Mouse (Mus musculus) intestine, embryonic 16.5 days (tissue): ENCODE measurements at regions not wholly inside any gene's neighbourhood (a gene's known extent, or its start where the extent isn't known, plus 50 kb on each side); places are given as distances from the start of the nearest gene placed in this dataset.

Source experiments
- ATAC-seq: fragments of 200-750 bp; cut with Nextera tagmentation; 2 replicates; pipeline ENCODE4 v1.8.0; 2017; ENCODE audit warnings: moderate TSS enrichment, moderate library complexity
- H3K27ac ChIP-seq: fragments of 300-500 bp; sonication (generic); 2 replicates; pipeline ENCODE4 v1.5.1; 2014; ENCODE audit warnings: mild to moderate bottlenecking, low read length
- H3K27me3 ChIP-seq: fragments of 300-500 bp; sonication (generic); replicated peaks from 2 replicates; pipeline ENCODE4 v1.6.1; 2014; ENCODE audit warnings: low read length, control low read depth, mixed read lengths; ENCODE audit not compliant: control insufficient read depth, insufficient read depth
- H3K36me3 ChIP-seq: fragments of 300-500 bp; sonication (generic); 2 replicates; pipeline ENCODE4 v1.6.1; 2014; ENCODE audit warnings: low read length, control low read depth; ENCODE audit not compliant: control insufficient read depth, insufficient read depth
- H3K4me1 ChIP-seq: fragments of 300-500 bp; sonication (generic); 2 replicates; pipeline ENCODE4 v1.6.1; 2014; ENCODE audit warnings: low read length, control low read depth, mixed read lengths; ENCODE audit not compliant: control insufficient read depth, insufficient read depth
- H3K4me2 ChIP-seq: fragments of 300-500 bp; sonication (generic); 2 replicates; pipeline ENCODE4 v1.6.1; 2014; ENCODE audit warnings: low read depth, low read length, control low read depth
- H3K4me3 ChIP-seq: fragments of 300-500 bp; sonication (generic); 2 replicates; pipeline ENCODE4 v1.5.1; 2014; ENCODE audit warnings: mild to moderate bottlenecking, low read length
- H3K9ac ChIP-seq: fragments of 300-500 bp; sonication (generic); 2 replicates; pipeline ENCODE4 v1.6.1; 2014; ENCODE audit warnings: low read depth, low read length
- H3K9me3 ChIP-seq: fragments of 300-500 bp; sonication (generic); 2 replicates; pipeline ENCODE4 v1.6.1; 2016; ENCODE audit warnings: low read length, control low read depth; ENCODE audit not compliant: control insufficient read depth
- WGBS: fragments of 180-500 bp; shearing (Covaris S2); extraction: QIAGEN DNeasy Blood & Tissue Kit; methylation state at CpG from one replicate; pipeline ENCODE4 v1.1.7; 2014; 5-methylcytosine and 5-hydroxymethylcytosine counted together

DNA sequence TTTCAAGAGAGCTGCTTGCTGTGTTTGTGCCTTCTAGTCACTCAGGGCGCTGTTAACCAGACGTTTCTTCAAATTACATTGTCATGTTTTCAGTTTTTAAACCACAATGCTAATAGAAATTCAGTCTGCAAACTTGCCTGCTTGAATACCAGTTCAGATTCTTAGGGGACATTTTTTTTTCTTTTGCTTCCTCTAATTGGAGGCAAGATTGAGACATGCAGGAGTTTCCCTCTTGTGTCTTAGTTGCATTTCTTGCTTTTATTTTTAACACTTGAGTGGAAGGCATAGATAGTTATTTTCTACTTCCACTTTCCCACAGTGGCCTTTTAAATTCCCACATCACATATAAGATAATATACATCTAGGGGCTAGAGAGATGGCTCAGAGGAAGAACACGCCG, 246.8 kb downstream of the Grpr start:
- H3K4me2 ChIP-seq = no peak overlapping the region
- ATAC-seq = no peak
- 83% methylated on average over 4 of the region's 4 CpGs for WGBS
- no peak overlapping the region for H3K4me3 ChIP-seq
- no peaks in the 10 kb centered on the region for H3K36me3 ChIP-seq
- no peaks in the 10 kb centered on the region for H3K9me3 ChIP-seq
- H3K4me1 ChIP-seq = no peaks in the 10 kb centered on the region
- H3K9ac ChIP-seq = no peak overlapping the region
- H3K27me3 ChIP-seq = 0 out of 2 replicates have a peak, but pooled peaks cover 2% of the 10 kb centered on the region
- no peak overlapping the region for H3K27ac ChIP-seq

GRCm38 (mm10) chrX:163301045-163301444, 248.4 kb downstream of the Grpr start:
- no peak overlapping the region for H3K27ac ChIP-seq
- no peak overlapping the region for H3K4me2 ChIP-seq
- no peaks in the 10 kb centered on the region for H3K36me3 ChIP-seq
- no peak overlapping the region for H3K9ac ChIP-seq
- H3K27me3 ChIP-seq = 0 out of 2 replicates have a peak, but pooled peaks cover 2% of the 10 kb centered on the region
- 81% methylated on average over 6 of the region's 6 CpGs for WGBS
- ATAC-seq = no peak
- no peaks in the 10 kb centered on the region for H3K9me3 ChIP-seq
- no peak overlapping the region for H3K4me3 ChIP-seq
- H3K4me1 ChIP-seq = no peaks in the 10 kb centered on the region

- H3K36me3 ChIP-seq = no peaks in the 10 kb centered on the region
- H3K27me3 ChIP-seq = 0 out of 2 replicates have a peak, but pooled peaks cover 2% of the 10 kb centered on the region
- WGBS = 42% methylated on average over 8 of the region's 8 CpGs
- H3K9ac ChIP-seq = no peak overlapping the region
- H3K4me1 ChIP-seq = no peaks in the 10 kb centered on the region
- H3K4me3 ChIP-seq = no peak overlapping the region
- H3K27ac ChIP-seq = no peak overlapping the region
- H3K4me2 ChIP-seq = no peak overlapping the region
- no peak for ATAC-seq
- no peaks in the 10 kb centered on the region for H3K9me3 ChIP-seq
Measured at GRCm38 (mm10) chrX:163296956-163297628, 252.4 kb downstream of the Grpr start.

DNA sequence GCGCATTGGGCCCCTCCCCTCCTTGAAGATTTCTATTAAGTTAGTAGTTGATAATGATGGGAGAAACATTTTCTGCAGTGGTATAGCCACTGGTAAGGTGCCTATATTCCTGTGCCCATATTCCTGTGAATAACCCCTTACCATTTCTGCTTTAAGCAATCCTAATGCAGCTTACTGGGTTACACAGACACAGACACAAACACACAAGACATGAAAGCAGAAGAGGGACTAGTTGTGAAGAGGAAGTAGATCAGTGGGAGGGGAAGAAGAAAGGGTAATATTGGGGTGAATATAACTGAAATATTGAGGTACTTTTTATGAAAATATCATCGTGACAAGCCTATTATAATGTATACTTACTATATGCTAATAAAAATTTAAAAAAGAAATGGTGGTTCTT, 288.2 kb downstream of the Grpr start:
- Histone ChIP-seq H3K27me3 (no peaks in the 10 kb centered on the region), H3K4me1 (no peaks in the 10 kb centered on the region), H3K4me2 (no peak overlapping the region), H3K36me3 (no peaks in the 10 kb centered on the region), H3K9ac (no peak overlapping the region), H3K27ac (no peak overlapping the region), H3K4me3 (no peak overlapping the region), H3K9me3 (no peaks in the 10 kb centered on the region)
- no peak for ATAC-seq
- WGBS = 94% methylated on average over 2 of the region's 2 CpGs

DNA sequence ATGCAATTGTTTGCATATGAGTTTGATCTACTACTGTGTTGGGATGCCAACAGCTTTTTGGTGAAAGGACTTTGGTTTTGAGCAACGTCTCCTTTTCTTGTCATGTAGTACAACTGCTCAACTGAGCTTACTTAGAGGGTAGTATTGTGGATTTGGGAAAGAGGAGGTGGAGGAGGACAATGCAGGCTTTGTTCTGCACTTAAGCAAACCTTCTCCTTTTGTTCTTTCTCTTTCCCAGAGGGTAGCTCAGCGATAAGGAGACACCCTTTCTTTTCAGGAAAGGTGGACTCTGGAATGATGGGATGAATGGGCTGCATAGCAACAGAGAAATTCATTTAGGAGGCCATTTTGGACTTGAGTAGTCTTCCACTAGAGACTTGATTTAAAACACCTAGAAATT, 288.6 kb upstream of the S100g start:
- no peak overlapping the region for H3K27ac ChIP-seq
- H3K9ac ChIP-seq = no peak overlapping the region
- WGBS = 54% methylated on average over 2 of the region's 2 CpGs
- no peaks in the 10 kb centered on the region for H3K27me3 ChIP-seq
- no peaks in the 10 kb centered on the region for H3K9me3 ChIP-seq
- no peak overlapping the region for H3K4me3 ChIP-seq
- no peaks in the 10 kb centered on the region for H3K36me3 ChIP-seq
- H3K4me2 ChIP-seq = no peak overlapping the region
- no peak for ATAC-seq
- H3K4me1 ChIP-seq = no peaks in the 10 kb centered on the region

DNA sequence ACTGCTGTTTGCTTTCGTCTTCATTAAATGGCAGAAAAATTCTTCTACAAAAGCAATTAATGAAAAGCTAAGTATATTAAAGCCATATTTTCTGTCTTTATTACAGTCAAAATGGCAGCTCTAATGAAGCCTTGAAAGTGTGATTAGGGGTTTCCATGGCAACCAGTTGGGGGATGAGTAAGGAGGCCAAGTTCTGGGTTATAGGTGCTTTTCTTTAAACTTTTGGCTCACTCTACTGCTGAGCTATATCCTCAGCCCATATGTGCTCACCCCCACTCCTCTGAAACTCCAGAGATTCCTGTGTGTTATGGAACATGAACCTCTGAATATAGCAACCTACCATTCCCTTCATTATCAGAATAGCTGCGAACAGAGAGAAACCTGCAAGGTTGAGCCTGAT, 240.9 kb upstream of the S100g start:
- Histone ChIP-seq H3K27me3 (no peaks in the 10 kb centered on the region), H3K36me3 (no peaks in the 10 kb centered on the region), H3K4me3 (no peak overlapping the region), H3K9ac (no peak overlapping the region), H3K9me3 (no peaks in the 10 kb centered on the region), H3K4me2 (no peak overlapping the region), H3K27ac (no peak overlapping the region), H3K4me1 (no peaks in the 10 kb centered on the region)
- WGBS = 93% methylated on average over 2 of the region's 2 CpGs
- ATAC-seq = no peak

DNA sequence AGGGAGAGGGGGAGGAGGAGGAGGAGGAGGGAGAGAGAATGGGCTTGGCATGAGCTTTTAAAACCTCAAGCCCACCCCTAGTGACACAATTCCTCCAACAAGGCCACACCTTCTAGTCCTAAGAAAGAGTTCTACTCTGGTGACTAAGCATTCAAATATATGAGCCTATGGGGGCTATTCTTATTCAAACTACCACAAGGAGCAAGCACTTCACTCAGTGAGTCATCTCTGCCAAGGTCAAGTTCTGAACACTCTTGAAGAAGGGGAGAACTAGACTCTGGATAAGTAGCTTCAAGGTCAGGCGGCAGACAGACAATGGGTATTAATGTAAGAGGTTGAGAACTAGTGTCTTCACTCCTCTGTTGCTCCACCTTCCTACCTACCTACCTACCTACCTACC, 239.0 kb upstream of the S100g start:
- H3K27ac ChIP-seq = no peak overlapping the region
- H3K9me3 ChIP-seq = no peaks in the 10 kb centered on the region
- H3K4me3 ChIP-seq = no peak overlapping the region
- H3K4me2 ChIP-seq = no peak overlapping the region
- no peaks in the 10 kb centered on the region for H3K36me3 ChIP-seq
- WGBS = 95% methylated on average over 1 of the region's 1 CpGs
- no peaks in the 10 kb centered on the region for H3K27me3 ChIP-seq
- H3K9ac ChIP-seq = no peak overlapping the region
- no peaks in the 10 kb centered on the region for H3K4me1 ChIP-seq
- no peak for ATAC-seq

- Histone ChIP-seq H3K4me1 (no peaks in the 10 kb centered on the region), H3K27ac (no peak overlapping the region), H3K9me3 (no peaks in the 10 kb centered on the region), H3K36me3 (no peaks in the 10 kb centered on the region), H3K4me3 (no peak overlapping the region), H3K27me3 (no peaks in the 10 kb centered on the region), H3K9ac (no peak overlapping the region), H3K4me2 (no peak overlapping the region)
- WGBS = 95% methylated on average over 3 of the region's 3 CpGs
- no peak for ATAC-seq
Measured at GRCm38 (mm10) chrX:163181588-163181987, 217.2 kb upstream of the S100g start.

DNA sequence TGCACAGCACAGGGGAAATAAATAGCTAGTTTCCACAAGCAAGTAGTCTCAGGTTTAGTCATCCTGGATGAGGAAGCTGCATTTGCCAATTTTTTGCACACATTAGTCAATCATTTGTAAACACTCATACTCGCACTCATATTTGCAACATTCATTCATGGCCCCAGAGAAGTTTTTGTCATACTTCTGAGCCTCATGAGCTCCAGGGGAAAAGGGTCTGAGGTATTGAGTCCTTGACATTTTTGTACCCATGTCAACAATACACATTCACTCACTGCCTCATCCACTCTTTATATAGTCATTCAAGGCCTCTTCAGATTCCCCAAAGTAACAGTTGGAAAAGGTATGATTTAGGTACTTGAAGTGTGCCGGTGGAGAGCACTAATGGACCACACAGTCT, 200.4 kb upstream of the S100g start:
- Histone ChIP-seq H3K36me3 (no peaks in the 10 kb centered on the region), H3K9ac (no peak overlapping the region), H3K27ac (no peak overlapping the region), H3K4me2 (no peak overlapping the region), H3K27me3 (no peaks in the 10 kb centered on the region), H3K4me1 (no peaks in the 10 kb centered on the region), H3K4me3 (no peak overlapping the region), H3K9me3 (no peaks in the 10 kb centered on the region)
- no peak for ATAC-seq
- 87% methylated on average over 2 of the region's 2 CpGs for WGBS

- Histone ChIP-seq H3K36me3 (no peaks in the 10 kb centered on the region), H3K4me2 (no peak overlapping the region), H3K27me3 (no peaks in the 10 kb centered on the region), H3K4me1 (no peaks in the 10 kb centered on the region), H3K9ac (no peak overlapping the region), H3K9me3 (no peaks in the 10 kb centered on the region), H3K27ac (no peak overlapping the region), H3K4me3 (no peak overlapping the region)
- no peak for ATAC-seq
- WGBS = 67% methylated on average over 5 of the region's 5 CpGs
Measured at GRCm38 (mm10) chrX:163155251-163155650, 190.9 kb upstream of the S100g start.
